Mouse (Mus musculus) cerebellum, adult 2 months (tissue): ENCODE data around the gene Mapkbp1.

Source experiments
- CTCF ChIP-seq: fragments of 200-500 bp; IDR thresholded peaks from 2 replicates; pipeline ENCODE4 v1.5.1; 2011; ENCODE audit warnings: low read depth, mild to moderate bottlenecking, control low read depth, low read length, moderate library complexity, borderline replicate concordance; ENCODE audit not compliant: insufficient read depth
- POLR2A ChIP-seq: fragments of 200-500 bp; IDR thresholded peaks from 2 replicates; pipeline ENCODE4 v1.6.1; 2011; ENCODE audit warnings: low read length, control low read depth, borderline replicate concordance; ENCODE audit not compliant: insufficient read depth

DNA sequence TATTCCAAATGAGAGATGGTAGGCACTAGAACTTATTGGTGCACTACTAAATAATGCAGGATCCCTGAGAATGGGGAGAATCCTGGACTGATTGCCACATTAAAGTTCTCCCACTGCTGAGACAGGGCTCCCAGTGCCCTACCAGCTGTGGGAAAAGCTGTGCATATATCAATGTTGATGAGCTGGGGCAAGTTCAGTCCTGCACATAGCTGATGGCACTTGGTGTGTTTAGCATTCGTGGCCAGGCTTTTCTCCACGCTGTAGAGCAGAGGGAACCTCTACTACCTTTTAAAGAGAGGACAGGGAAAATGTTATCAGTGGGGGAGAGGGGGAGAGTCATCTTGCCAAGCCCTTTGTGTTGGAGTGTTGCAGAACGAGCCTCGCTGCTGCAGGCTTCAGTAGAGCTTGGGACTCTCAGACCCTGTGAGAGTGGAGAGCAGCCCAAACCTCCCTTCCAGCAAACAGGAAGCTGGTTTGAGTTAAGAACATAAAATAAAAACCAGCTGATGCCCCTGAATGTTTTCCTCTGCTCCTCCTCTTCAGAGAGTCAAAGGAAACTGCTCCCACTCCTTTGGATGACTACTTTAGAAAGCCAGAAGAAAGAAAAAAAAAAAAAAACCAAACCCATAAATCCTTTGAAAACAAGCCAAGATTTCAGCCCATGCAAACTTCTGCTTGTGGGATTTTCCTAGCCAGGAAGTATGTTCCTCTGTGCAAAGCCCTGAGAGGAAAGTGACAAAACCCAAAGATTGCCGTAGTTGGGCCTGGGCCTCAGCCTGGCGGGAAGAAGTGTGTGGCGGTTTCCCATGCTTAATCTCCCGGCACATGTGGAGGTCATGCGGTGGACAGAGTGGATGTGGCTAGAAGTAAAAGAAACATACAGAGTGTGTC, 23.1 kb downstream of the Mapkbp1 start:
- TF ChIP-seq POLR2A (no peak), CTCF (no peak)
